Comparison of ENCODE assay signal across 23 mouse cellular contexts in genomic region chr11:4720393-4720792, GRCm38 (mm10). TPM values are rescaled to one million over a fixed set of nuclear protein-coding genes. Genes with fewer than 3 reads are reported as not detected.
A peak's percentile ranks its signal among the peaks of the same experiment; 100 is the strongest.
DNase-seq lines count a peak whose midpoint lies in the region; ATAC-seq and TF ChIP-seq lines count a peak whose summit lies in the region.
"Had no signal": no experiment of that assay in that cellular context is flagged by ENCODE, and none has a peak within 500 bp of the region (broad histone marks: within the 10 kb centered on the region; RNA-seq: fewer than 3 reads in every experiment).

No protein-coding gene starts in this region.

- DNase-seq in adrenal gland, adult 8-10 months: peak; percentile 62
- no peak for DNase-seq in adrenal gland, adult 18-20 months (ENCODE audit: low spot score in 2 of 2)
- DNase-seq in hindbrain, embryonic 14.5 days (ENCODE audit: low spot score): no peak
- peak; percentile 56 to 58 for DNase-seq in adrenal gland, postnatal 36 days
- DNase-seq: gastrocnemius, postnatal 14 days; heart, adult 2 months; heart, postnatal 14 days; kidney, adult 2 months; thymus, postnatal 14 days had no signal

- H3K4me3 ChIP-seq in hindbrain, embryonic 13.5 days: no peak overlapping the region
- H3K4me3 ChIP-seq in hindbrain, embryonic 14.5 days (replicated peaks; ENCODE audit: low read length): no peak overlapping the region
- H3K4me3 ChIP-seq in E14TG2a.4 (replicated peaks; ENCODE audit: low read length): peak overlapping the region; percentile 32
- H3K4me3 ChIP-seq: heart, adult 2 months; heart, embryonic 13.5 days; hindbrain, embryonic 12.5 days had no signal

- no peak overlapping the region for H3K4me2 ChIP-seq in hindbrain, embryonic 13.5 days
- no peak overlapping the region for H3K4me2 ChIP-seq in hindbrain, embryonic 14.5 days (replicated peaks)
- H3K4me2 ChIP-seq: heart, embryonic 13.5 days; hindbrain, embryonic 12.5 days; liver, embryonic 11.5 days; midbrain, embryonic 11.5 days had no signal

- H3K36me3 ChIP-seq in hindbrain, embryonic 13.5 days: peaks cover 31% of the 10 kb centered on the region
- peaks cover 31% of the 10 kb centered on the region; the same call in 1 of the 2 replicates for H3K36me3 ChIP-seq in hindbrain, embryonic 14.5 days (replicated peaks; ENCODE audit: control insufficient read depth, insufficient read depth)
- peaks cover 33% of the 10 kb centered on the region for H3K36me3 ChIP-seq in E14TG2a.4 (ENCODE audit: insufficient read depth, low read length)

- 56% methylated on average over 11 of the region's 11 CpGs for WGBS in hindbrain, embryonic 13.5 days
- WGBS in hindbrain, embryonic 14.5 days: 59% methylated on average over 11 of the region's 11 CpGs

- no peaks in the 10 kb centered on the region for H3K27me3 ChIP-seq in hindbrain, embryonic 13.5 days
- no peaks in the 10 kb centered on the region for H3K27me3 ChIP-seq in hindbrain, embryonic 14.5 days (ENCODE audit: control insufficient read depth, insufficient read depth, low read length)
- no peaks in the 10 kb centered on the region for H3K27me3 ChIP-seq in E14TG2a.4 (ENCODE audit: insufficient read depth, low read length)
- H3K27me3 ChIP-seq: heart, embryonic 13.5 days; hindbrain, embryonic 12.5 days had no signal

- peaks cover 19% of the 10 kb centered on the region for H3K4me1 ChIP-seq in hindbrain, embryonic 13.5 days (replicated peaks)
- H3K4me1 ChIP-seq in hindbrain, embryonic 14.5 days (replicated peaks; ENCODE audit: control insufficient read depth, insufficient read depth, low read length): peaks cover 6% of the 10 kb centered on the region; the same call in 1 of the 2 replicates
- peaks cover 58% of the 10 kb centered on the region for H3K4me1 ChIP-seq in E14TG2a.4 (replicated peaks; ENCODE audit: low read depth, low read length)

- H3K27ac ChIP-seq in hindbrain, embryonic 13.5 days: 0 out of 2 replicates have a peak overlapping the region, but pooled peaks have one; percentile 14
- no peak overlapping the region for H3K27ac ChIP-seq in hindbrain, embryonic 14.5 days
- H3K27ac ChIP-seq: heart, adult 2 months; heart, embryonic 13.5 days; hindbrain, embryonic 12.5 days; kidney, postnatal 0 days had no signal

- 0 out of 2 replicates have a peak overlapping the region, but pooled peaks have one; percentile 0 for H3K9ac ChIP-seq in hindbrain, embryonic 13.5 days
- no peak overlapping the region for H3K9ac ChIP-seq in hindbrain, embryonic 14.5 days
- H3K9ac ChIP-seq: heart, embryonic 13.5 days had no signal

- no peak for ATAC-seq in hindbrain, embryonic 13.5 days (ENCODE audit: low FRiP score)
- no peak for ATAC-seq in hindbrain, embryonic 14.5 days (ENCODE audit: low FRiP score)
- ATAC-seq in inflammation-experienced regulatory T-cells, adult 6 months: no peak
- ATAC-seq: activated CD4-positive, CD25-positive, alpha-beta regulatory T cell, adult 4 months; CD4-positive, CD25-positive, alpha-beta regulatory T cell, adult 4 months had no signal

- H3K9me3 ChIP-seq in hindbrain, embryonic 13.5 days: no peaks in the 10 kb centered on the region
- H3K9me3 ChIP-seq in hindbrain, embryonic 14.5 days (ENCODE audit: control insufficient read depth, low read length): no peaks in the 10 kb centered on the region
- no peaks in the 10 kb centered on the region for H3K9me3 ChIP-seq in E14TG2a.4 (ENCODE audit: low read length)
- H3K9me3 ChIP-seq: G1E; heart, embryonic 13.5 days; hindbrain, embryonic 12.5 days had no signal

- TF ChIP-seq CTCF in E14TG2a.4 (conservative IDR thresholded peaks at IDR 0.05; ENCODE audit: low read length): no peak

RNA-seq across cellular contexts. Expression of gene Zmat5, which starts 15.9 kb away (rescaled TPM):
- total RNA-seq in adrenal gland, adult 8-10 months (2022): 10 to 100 TPM; 46.3 to 69.2 (median 59.1) TPM
- total RNA-seq in adrenal gland, adult 18-20 months (2021): 10 to 100 TPM; 44.7 to 46.3 TPM
- polyA plus RNA-seq in hindbrain, embryonic 13.5 days (2015; fragmentation: Nextera tagmentation; extraction: Ambion mirVana): 71.6 and 74.5 TPM in 2 replicates
- polyA plus RNA-seq in hindbrain, embryonic 14.5 days (2014; fragmentation: Nextera tagmentation; extraction: Ambion mirVana): 57.3 and 58.3 TPM in 2 replicates
- total RNA-seq in adrenal gland, postnatal 36 days (2021): 10 to 100 TPM; 44.5 to 49.6 TPM
- 100 to 1,000 TPM; 125 to 146 (median 127) TPM for polyA plus RNA-seq in inflammation-experienced regulatory T-cells, adult 6 months (2017; shearing (Covaris generic))

RNA-seq across cellular contexts. Expression of gene Uqcr10, which starts 16.3 kb away (rescaled TPM):
- 100 to 1,000 TPM; 587 to 783 (median 663) TPM for total RNA-seq in adrenal gland, adult 8-10 months (2022)
- total RNA-seq in adrenal gland, adult 18-20 months (2021): 1,000 to 10,000 TPM in 1 of 2 experiments, 100 to 1,000 TPM in 1; 866 to 1,117 TPM
- polyA plus RNA-seq in hindbrain, embryonic 13.5 days (2015; fragmentation: Nextera tagmentation; extraction: Ambion mirVana): 541 and 557 TPM in 2 replicates
- polyA plus RNA-seq in hindbrain, embryonic 14.5 days (2014; fragmentation: Nextera tagmentation; extraction: Ambion mirVana): 603 and 721 TPM in 2 replicates
- 100 to 1,000 TPM; 958 to 992 TPM for total RNA-seq in adrenal gland, postnatal 36 days (2021)
- polyA plus RNA-seq in inflammation-experienced regulatory T-cells, adult 6 months (2017; shearing (Covaris generic)): 100 to 1,000 TPM; 424 to 529 (median 465) TPM

RNA-seq across cellular contexts. Expression of gene Cabp7, which starts 26.2 kb away (rescaled TPM):
- total RNA-seq in adrenal gland, adult 8-10 months (2022): under 1 TPM in 3 of 4 experiments, not detected in 1; 0.12 to 0.86 (median 0.14) TPM
- total RNA-seq in adrenal gland, adult 18-20 months (2021): under 1 TPM in 1 of 2 experiments, not detected in 1; 0.45 TPM
- polyA plus RNA-seq in hindbrain, embryonic 13.5 days (2015; fragmentation: Nextera tagmentation; extraction: Ambion mirVana): 1.3 and 1.4 TPM in 2 replicates
- polyA plus RNA-seq in hindbrain, embryonic 14.5 days (2014; fragmentation: Nextera tagmentation; extraction: Ambion mirVana): 2.2 and 2.5 TPM in 2 replicates
- under 1 TPM in 1 of 2 experiments, not detected in 1; 0.20 TPM for total RNA-seq in adrenal gland, postnatal 36 days (2021)
- under 1 TPM in 2 of 3 experiments, not detected in 1; 0.34 to 0.37 TPM for polyA plus RNA-seq in inflammation-experienced regulatory T-cells, adult 6 months (2017; shearing (Covaris generic))
- total RNA-seq: G1E; heart, adult 2 months; heart, postnatal 14 days; megakaryocyte progenitor cell, adult 5-6 weeks; monocyte, adult 5-6 weeks had no signal
- polyA plus RNA-seq: G1E; heart, adult 2 months; heart, embryonic 13.5 days; kidney, adult 2 months; spleen, adult 2 months had no signal

Comparison
In these comparisons a context has a peak if more than half of its experiments do, and no peak if none do; other contexts are left out.
1. DNase-seq: peak in adrenal gland, adult 8-10 months (single experiment) and adrenal gland, postnatal 36 days (2 of 2); none in adrenal gland, adult 18-20 months (0 of 2) and hindbrain, embryonic 14.5 days (single experiment).